Mouse (Mus musculus): ENCODE data around the gene 1700025G04Rik.

1700025G04Rik gene

GRCm38 (mm10) chr1:152090018-152090553, at the start of gene 1700025G04Rik:
Gene 1700025G04Rik (minus strand): TSS chr1:152090125.
- peak; percentile 76 to 80 for DNase-seq (ENCODE audit: low spot score in 2 of 2)

DNA sequence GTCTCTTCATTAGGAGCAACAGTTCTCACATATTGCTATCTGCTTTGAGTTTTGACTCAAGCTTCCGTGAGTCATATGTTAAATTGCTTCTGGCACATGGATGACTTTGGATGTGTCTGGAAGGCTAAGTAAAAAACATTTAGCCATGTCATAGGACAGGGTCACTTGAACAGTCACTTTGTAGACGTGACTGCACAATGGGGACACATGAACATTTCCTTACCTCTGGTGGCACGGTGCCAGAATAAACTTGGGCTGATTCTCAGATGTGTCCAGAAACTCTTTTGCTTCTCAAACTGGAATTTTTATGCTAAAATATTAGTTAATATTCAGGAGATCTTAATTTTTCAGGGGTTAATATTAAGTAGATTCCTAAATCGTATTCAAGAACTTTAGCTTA, 49.6 kb upstream of the 1700025G04Rik start:
- no peak for DNase-seq (ENCODE audit: low spot score in 2 of 2)

- no peak for DNase-seq (ENCODE audit: low spot score in 2 of 2)
Measured at GRCm38 (mm10) chr1:152130029-152130727, 40.3 kb upstream of the 1700025G04Rik start.

GRCm38 (mm10) chr1:152125451-152125850, 35.5 kb upstream of the 1700025G04Rik start:
- DNase-seq (ENCODE audit: low spot score in 2 of 2): no peak

- DNase-seq (ENCODE audit: low spot score in 2 of 2): no peak
Measured at GRCm38 (mm10) chr1:152110123-152110522, 20.2 kb upstream of the 1700025G04Rik start.

GRCm38 (mm10) chr1:152106136-152106535, 16.2 kb upstream of the 1700025G04Rik start:
- no peak for DNase-seq (ENCODE audit: low spot score in 2 of 2)

DNA sequence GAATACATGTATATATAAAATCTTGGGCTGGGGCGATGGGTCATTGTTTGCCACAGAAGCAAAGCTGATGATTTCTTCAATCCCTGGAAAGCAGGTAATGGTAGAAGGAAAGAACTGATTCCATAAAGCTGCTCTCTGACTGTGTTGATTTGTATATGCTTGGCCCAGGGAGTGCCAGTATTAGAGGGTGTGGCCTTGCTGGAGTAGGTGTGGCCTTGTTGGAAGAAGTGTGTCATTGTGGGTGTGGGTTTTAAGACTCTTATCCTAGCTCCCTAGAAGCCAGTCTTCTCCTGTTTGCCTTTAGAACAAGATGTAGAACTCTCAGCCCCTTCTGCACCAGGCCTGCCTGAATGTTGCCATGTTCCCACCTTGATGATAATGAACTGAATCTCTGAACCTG, 15.3 kb upstream of the 1700025G04Rik start:
- no peak for DNase-seq (ENCODE audit: low spot score in 2 of 2)

GRCm38 (mm10) chr1:152101746-152102145, 11.8 kb upstream of the 1700025G04Rik start:
- no peak for DNase-seq (ENCODE audit: low spot score in 2 of 2)

DNA sequence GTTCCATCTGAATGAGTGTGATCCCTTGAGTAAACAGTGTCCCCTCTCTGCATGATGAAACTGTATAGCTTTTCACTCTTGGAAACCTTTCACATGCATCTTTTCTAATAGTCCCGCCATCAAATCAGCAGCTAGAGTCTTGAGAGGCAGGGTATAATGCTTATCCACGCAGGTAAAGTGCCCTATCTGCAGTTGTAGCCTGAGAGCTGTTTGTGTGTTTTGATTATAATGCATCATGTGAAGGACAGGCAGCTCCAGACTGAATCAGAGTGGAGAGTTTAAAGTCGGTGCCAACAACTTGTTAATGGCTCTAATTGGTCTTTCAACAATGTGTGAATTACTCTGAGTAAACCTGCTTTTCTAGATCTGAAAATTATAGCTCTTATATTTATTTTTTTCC, 6.1 kb upstream of the 1700025G04Rik start:
- DNase-seq (ENCODE audit: low spot score in 2 of 2): no peak

DNA sequence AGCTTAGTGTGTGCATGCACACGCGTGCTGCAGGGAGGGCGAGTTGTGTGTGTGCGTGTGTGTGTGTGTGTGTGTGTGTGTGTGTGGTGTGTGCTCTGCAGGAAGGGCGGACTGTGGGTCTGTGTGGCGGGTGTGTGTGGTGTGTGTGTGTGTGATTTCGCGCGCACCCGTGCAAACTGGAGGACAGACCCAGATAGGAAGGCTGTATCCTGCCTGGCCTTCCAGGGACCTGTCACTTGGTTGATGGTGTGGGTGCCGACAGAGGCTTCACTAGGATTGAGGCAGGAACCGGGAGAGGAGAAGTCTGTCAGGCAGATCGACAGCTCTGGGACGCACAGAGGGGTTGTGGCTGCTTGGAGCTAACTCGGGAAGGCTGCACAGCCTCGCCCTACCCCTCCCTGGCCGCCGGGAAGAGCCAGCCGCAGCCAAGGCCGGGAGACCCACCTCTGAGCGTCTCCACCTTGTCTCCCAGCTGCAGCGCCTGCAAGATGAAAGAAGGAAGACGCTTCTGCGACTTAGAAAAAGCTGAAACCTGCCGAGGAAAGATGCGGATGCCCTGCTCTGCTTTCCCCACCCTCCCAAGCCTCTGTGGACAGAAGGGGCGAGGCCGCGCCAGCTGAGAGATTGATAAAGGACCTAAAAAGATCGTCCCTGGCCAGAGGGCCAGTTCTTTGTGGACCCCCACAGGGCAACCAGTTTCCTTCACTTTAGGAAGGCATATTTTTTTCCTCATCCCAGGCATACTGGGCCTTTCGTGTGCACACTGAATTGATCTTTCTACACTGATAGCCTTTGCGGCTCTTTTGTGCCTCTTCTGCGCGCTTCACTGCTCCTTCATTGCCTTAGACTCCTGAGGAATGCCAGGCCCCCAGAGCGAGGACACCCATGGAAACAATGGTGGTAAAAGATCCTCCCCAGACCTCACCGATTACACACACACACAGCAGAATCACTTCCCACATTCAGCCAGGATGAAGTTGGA, 930 bp upstream of the 1700025G04Rik start:
- DNase-seq (ENCODE audit: low spot score in 2 of 2): peak; percentile 16 to 31

DNA sequence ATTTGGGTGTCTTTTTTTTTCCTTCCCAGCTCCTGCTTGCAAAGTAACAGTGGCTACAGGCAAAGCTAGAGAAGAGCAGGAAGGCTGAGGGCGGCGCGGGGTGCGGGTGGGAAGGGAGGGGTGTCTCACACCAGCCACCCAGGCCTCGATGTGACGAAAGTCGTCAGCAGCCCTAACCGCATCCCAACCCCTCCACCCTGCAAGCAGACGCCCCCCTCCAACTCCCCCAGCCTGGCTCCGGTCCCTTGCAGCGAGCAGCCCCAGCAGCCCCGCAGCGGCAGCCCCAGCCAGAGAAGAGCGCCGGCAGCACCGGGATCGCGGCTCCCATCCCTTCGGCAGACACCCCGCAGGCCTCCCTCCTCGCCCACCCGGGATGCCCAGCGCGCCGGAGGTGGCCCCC, 399 bp downstream of the 1700025G04Rik start:
- peak in 1 of 2 experiments; percentile 48 for DNase-seq (ENCODE audit: low spot score in 2 of 2)

- peak; percentile 13 to 42 for DNase-seq (ENCODE audit: low spot score in 2 of 2)
Measured at GRCm38 (mm10) chr1:152088791-152089401, 1.0 kb downstream of the 1700025G04Rik start.

- DNase-seq (ENCODE audit: low spot score in 2 of 2): no peak
Measured at GRCm38 (mm10) chr1:152088030-152088429, 1.9 kb downstream of the 1700025G04Rik start.

- DNase-seq (ENCODE audit: low spot score in 2 of 2): no peak
Measured at GRCm38 (mm10) chr1:152086951-152087350, 3.0 kb downstream of the 1700025G04Rik start.

DNA sequence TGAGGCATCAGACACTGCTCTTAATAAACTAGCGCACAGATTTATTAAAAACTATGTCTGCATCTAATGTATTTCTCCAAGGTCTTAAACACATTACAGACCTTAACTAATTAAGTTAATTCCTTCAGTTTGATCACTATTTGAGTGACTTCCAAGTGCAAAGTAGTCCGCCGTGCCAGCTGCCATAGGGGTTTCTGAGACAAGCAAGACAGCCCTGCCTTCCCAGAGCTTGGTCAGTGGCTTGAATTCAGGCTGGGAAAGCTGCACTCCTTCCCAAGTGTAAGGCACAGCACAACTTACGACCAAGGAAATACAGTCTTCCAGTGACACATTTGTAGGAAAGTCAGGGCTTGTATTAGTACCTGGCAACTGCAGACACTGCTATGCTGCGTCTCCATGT, 4.4 kb downstream of the 1700025G04Rik start:
- no peak for DNase-seq (ENCODE audit: low spot score in 2 of 2)

GRCm38 (mm10) chr1:152084638-152085345, 5.1 kb downstream of the 1700025G04Rik start:
- peak; percentile 41 to 42 for DNase-seq (ENCODE audit: low spot score in 2 of 2)

GRCm38 (mm10) chr1:152081954-152082711, 7.8 kb downstream of the 1700025G04Rik start:
- no peak for DNase-seq (ENCODE audit: low spot score in 2 of 2)

GRCm38 (mm10) chr1:152081121-152081520, 8.8 kb downstream of the 1700025G04Rik start:
- no peak for DNase-seq (ENCODE audit: low spot score in 2 of 2)

DNA sequence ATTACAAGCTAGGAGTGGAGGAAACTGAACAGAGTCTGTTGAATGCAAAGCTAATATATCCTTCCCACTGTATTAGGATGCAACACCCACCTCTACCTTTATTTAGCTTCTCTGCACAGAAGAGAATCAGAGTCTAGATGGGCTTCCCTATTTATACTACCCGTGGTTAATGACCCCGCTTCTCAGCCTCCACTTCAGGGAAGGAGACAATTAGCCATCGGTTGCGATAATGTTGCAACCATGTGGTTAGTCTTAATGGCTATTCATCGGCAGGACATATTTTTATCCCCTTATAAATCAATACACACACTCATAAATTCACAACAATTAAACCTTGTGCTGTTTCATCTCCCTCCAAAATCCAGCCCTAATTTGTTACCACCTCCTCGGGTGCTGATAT, 9.7 kb downstream of the 1700025G04Rik start:
- no peak for DNase-seq (ENCODE audit: low spot score in 2 of 2)

DNA sequence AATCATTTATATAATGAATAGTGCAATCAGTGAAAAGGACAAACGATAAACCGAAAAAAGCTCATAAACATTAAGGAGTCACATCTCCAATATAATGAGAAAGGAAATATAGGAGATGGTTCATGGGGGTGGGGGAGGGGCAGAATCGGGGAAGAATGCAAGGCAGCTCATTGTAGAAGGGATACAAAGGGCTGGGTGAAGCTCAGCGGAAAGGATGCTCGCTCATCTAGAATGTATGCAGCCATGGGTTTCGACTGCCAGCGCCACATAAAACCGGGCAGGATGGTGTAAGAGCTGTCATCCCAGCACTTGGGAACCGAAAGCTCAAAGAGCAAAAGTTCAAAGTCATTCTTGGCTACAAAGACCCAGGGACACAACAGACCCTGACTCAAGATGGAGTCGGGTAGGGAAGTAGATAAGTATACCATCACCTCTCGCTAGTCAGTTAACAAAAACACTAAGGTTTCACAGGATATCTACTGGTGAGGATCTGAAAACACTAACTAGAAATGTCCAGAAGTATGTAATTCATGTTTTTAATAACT, 12.7 kb downstream of the 1700025G04Rik start:
- no peak for DNase-seq (ENCODE audit: low spot score in 2 of 2)

All from urinary bladder, adult 18-20 months (tissue).